Mouse (Mus musculus) ES-Bruce4 (cell line): ENCODE measurements around the gene Tceal3.

Experiments
- CTCF ChIP-seq: IDR thresholded peaks from one replicate; pipeline ENCODE4 v1.8.1; 2011; ENCODE audit warnings: low read depth, low read length
- EP300 ChIP-seq: IDR thresholded peaks from 2 replicates; pipeline ENCODE4 v1.6.1; 2011; ENCODE audit warnings: low read depth, low read length; ENCODE audit not compliant: insufficient read depth

- TF ChIP-seq CTCF (no peak), EP300 (no peak)
Observed at GRCm38 (mm10) chrX:136639754-136640153, 49.1 kb downstream of the Tceal3 start.
